Mouse (Mus musculus): ENCODE data around the gene Braf. TPM values are rescaled to one million over a fixed set of nuclear protein-coding genes. Genes with fewer than 3 reads are reported as not detected.
"Not testable (repeated sequence)": the region's sequence is repeated elsewhere in the genome, so short reads cannot be mapped to it uniquely, and the experiment has no call there.

Braf gene
- 1 to 10 TPM; 5.4 to 7.4 TPM for total RNA-seq (2021)
- long read RNA-seq, experiment 1, result 0 reads
- long read RNA-seq, experiment 2, partial matches to known transcripts, result 1 of 4 reads
- long read RNA-seq, experiment 2, other reads (novel, unspliced or antisense), result 3 of 4 reads

- DNase-seq, result peak; percentile 84
These were observed at the start of gene Braf for GRCm38 (mm10) chr6:39724866-39725711. TSS of gene Braf (minus strand) at chr6:39725463.

GRCm38 (mm10) chr6:39775029-39775428 lies 49.8 kb upstream of the Braf start:
- no peak for DNase-seq

GRCm38 (mm10) chr6:39757229-39757628 lies 32.0 kb upstream of the Braf start:
- DNase-seq, result no peak

GRCm38 (mm10) chr6:39749881-39750280 lies 24.6 kb upstream of the Braf start:
- peak; percentile 16 for DNase-seq

GRCm38 (mm10) chr6:39747094-39747493 lies 21.8 kb upstream of the Braf start:
- DNase-seq, result no peak

GRCm38 (mm10) chr6:39745456-39745855 lies 20.2 kb upstream of the Braf start:
- DNase-seq, result no peak

GRCm38 (mm10) chr6:39739698-39740097 lies 14.4 kb upstream of the Braf start:
- DNase-seq, result not testable (repeated sequence)

GRCm38 (mm10) chr6:39728095-39728494 lies 2.8 kb upstream of the Braf start:
- DNase-seq, result no peak

- DNase-seq, result no peak
These were observed 886 bp upstream of the Braf start for GRCm38 (mm10) chr6:39726149-39726548.

GRCm38 (mm10) chr6:39724542-39724865 lies 759 bp downstream of the Braf start:
- DNase-seq, result no peak

GRCm38 (mm10) chr6:39724071-39724470 lies 1.2 kb downstream of the Braf start:
- no peak for DNase-seq

- DNase-seq, result no peak
These were observed 6.7 kb downstream of the Braf start for GRCm38 (mm10) chr6:39718567-39718966.

GRCm38 (mm10) chr6:39717049-39717448 lies 8.2 kb downstream of the Braf start:
- DNase-seq, result no peak

GRCm38 (mm10) chr6:39714341-39714740 lies 10.9 kb downstream of the Braf start:
- no peak for DNase-seq

- DNase-seq, result no peak
These were observed 11.9 kb downstream of the Braf start for GRCm38 (mm10) chr6:39713399-39713798.

- no peak for DNase-seq
These were observed 19.6 kb downstream of the Braf start for GRCm38 (mm10) chr6:39705625-39706024.

GRCm38 (mm10) chr6:39693126-39693525 lies 32.1 kb downstream of the Braf start:
- no peak for DNase-seq

GRCm38 (mm10) chr6:39686839-39687238 lies 38.4 kb downstream of the Braf start:
- DNase-seq, result not testable (repeated sequence)

- no peak for DNase-seq
These were observed 43.5 kb downstream of the Braf start for GRCm38 (mm10) chr6:39681795-39682194.

- no peak for DNase-seq
These were observed 44.7 kb downstream of the Braf start for GRCm38 (mm10) chr6:39680524-39680923.

- no peak for DNase-seq
These were observed 47.0 kb downstream of the Braf start for GRCm38 (mm10) chr6:39678241-39678640.

GRCm38 (mm10) chr6:39675081-39675480 lies 50.2 kb downstream of the Braf start:
- no peak for DNase-seq

- no peak for DNase-seq
These were observed 114.0 kb downstream of the Braf start for GRCm38 (mm10) chr6:39611296-39611695.

- no peak for DNase-seq
These were observed 115.1 kb downstream of the Braf start for GRCm38 (mm10) chr6:39610207-39610606.

Measured in gastrocnemius, postnatal 25 days (tissue).